Mouse (Mus musculus) liver, embryonic 16.5 days (tissue): ENCODE measurements at regions not wholly inside any gene's neighbourhood (a gene's known extent, or its start where the extent isn't known, plus 50 kb on each side); places are given as distances from the start of the nearest gene placed in this dataset.

Experiments used
- ATAC-seq: fragments of 200-750 bp; cut with Nextera tagmentation; 2 replicates; pipeline ENCODE4 v1.8.0; 2017; ENCODE audit warnings: low read depth, mild to moderate bottlenecking, moderate number of reproducible peaks, moderate library complexity
- H3K27ac ChIP-seq: fragments of 300-500 bp; sonication (generic); 2 replicates; pipeline ENCODE4 v1.5.1; 2014; ENCODE audit warnings: mild to moderate bottlenecking, low read length
- H3K27me3 ChIP-seq: fragments of 300-500 bp; sonication (generic); 2 replicates; pipeline ENCODE4 v1.6.1; 2014; ENCODE audit warnings: low read depth, low read length, mixed read lengths; ENCODE audit not compliant: control insufficient read depth, insufficient read depth
- H3K36me3 ChIP-seq: fragments of 300-500 bp; sonication (generic); 2 replicates; pipeline ENCODE4 v1.6.1; 2014; ENCODE audit warnings: mild to moderate bottlenecking; ENCODE audit not compliant: control insufficient read depth, insufficient read depth
- H3K4me1 ChIP-seq: fragments of 300-500 bp; sonication (generic); 2 replicates; pipeline ENCODE4 v1.6.1; 2014; ENCODE audit warnings: low read depth, low read length, mixed read lengths; ENCODE audit not compliant: control insufficient read depth
- H3K4me2 ChIP-seq: fragments of 300-500 bp; sonication (generic); 2 replicates; pipeline ENCODE4 v1.6.1; 2014; ENCODE audit warnings: low read depth, low read length, mixed read lengths
- H3K4me3 ChIP-seq: fragments of 300-500 bp; sonication (generic); 2 replicates; pipeline ENCODE4 v1.5.1; 2014; ENCODE audit warnings: low read depth, mild to moderate bottlenecking, low read length
- H3K9ac ChIP-seq: fragments of 300-500 bp; sonication (generic); 2 replicates; pipeline ENCODE4 v1.6.1; 2014; ENCODE audit warnings: low read depth, low read length
- H3K9me3 ChIP-seq: fragments of 300-500 bp; sonication (generic); replicated peaks from 2 replicates; pipeline ENCODE4 v1.6.1; 2016; ENCODE audit warnings: low read length; ENCODE audit not compliant: control insufficient read depth
- WGBS: fragments of 180-500 bp; shearing (Covaris S2); extraction: QIAGEN DNeasy Blood & Tissue Kit; methylation state at CpG from one replicate; pipeline ENCODE4 v1.1.7; 2014; ENCODE audit not compliant: insufficient replicate concordance; 5-methylcytosine and 5-hydroxymethylcytosine counted together

- ATAC-seq = no peak
- Histone ChIP-seq H3K27me3 (no peaks in the 10 kb centered on the region), H3K4me1 (no peaks in the 10 kb centered on the region), H3K27ac (no peak overlapping the region), H3K4me2 (no peak overlapping the region), H3K4me3 (no peak overlapping the region), H3K36me3 (no peaks in the 10 kb centered on the region), H3K9me3 (no peaks in the 10 kb centered on the region), H3K9ac (no peak overlapping the region)
- 25% methylated on average over 4 of the region's 4 CpGs for WGBS
These were observed 61.6 kb downstream of the Gm10295 start for GRCm38 (mm10) chr7:71289702-71290101.

- no peak overlapping the region for H3K27ac ChIP-seq
- H3K9ac ChIP-seq = no peak overlapping the region
- H3K4me2 ChIP-seq = no peak overlapping the region
- H3K9me3 ChIP-seq = no peaks in the 10 kb centered on the region
- H3K4me3 ChIP-seq = no peak overlapping the region
- WGBS = 52% methylated on average over 5 of the region's 5 CpGs
- H3K27me3 ChIP-seq = no peaks in the 10 kb centered on the region
- ATAC-seq = no peak
- H3K36me3 ChIP-seq = no peaks in the 10 kb centered on the region
- no peaks in the 10 kb centered on the region for H3K4me1 ChIP-seq
These were observed 62.0 kb downstream of the Gm10295 start for GRCm38 (mm10) chr7:71289266-71289665.

GRCm38 (mm10) chr7:71287441-71287840 is 63.8 kb downstream of the Gm10295 start:
- no peaks in the 10 kb centered on the region for H3K36me3 ChIP-seq
- no peak overlapping the region for H3K4me3 ChIP-seq
- ATAC-seq = no peak
- H3K27me3 ChIP-seq = no peaks in the 10 kb centered on the region
- no peak overlapping the region for H3K4me2 ChIP-seq
- no peaks in the 10 kb centered on the region for H3K9me3 ChIP-seq
- H3K27ac ChIP-seq = no peak overlapping the region
- no peak overlapping the region for H3K9ac ChIP-seq
- no peaks in the 10 kb centered on the region for H3K4me1 ChIP-seq
- 59% methylated on average over 7 of the region's 7 CpGs for WGBS

- H3K9ac ChIP-seq = no peak overlapping the region
- H3K9me3 ChIP-seq = no peaks in the 10 kb centered on the region
- H3K4me2 ChIP-seq = no peak overlapping the region
- no peak overlapping the region for H3K4me3 ChIP-seq
- no peaks in the 10 kb centered on the region for H3K27me3 ChIP-seq
- H3K36me3 ChIP-seq = no peaks in the 10 kb centered on the region
- ATAC-seq = no peak
- no peaks in the 10 kb centered on the region for H3K4me1 ChIP-seq
- H3K27ac ChIP-seq = no peak overlapping the region
These were observed 67.0 kb downstream of the Gm10295 start for GRCm38 (mm10) chr7:71284246-71284645.

- WGBS = 40% methylated on average over 3 of the region's 3 CpGs
- no peaks in the 10 kb centered on the region for H3K27me3 ChIP-seq
- H3K4me1 ChIP-seq = no peaks in the 10 kb centered on the region
- H3K27ac ChIP-seq = no peak overlapping the region
- ATAC-seq = no peak
- H3K9ac ChIP-seq = no peak overlapping the region
- H3K9me3 ChIP-seq = no peaks in the 10 kb centered on the region
- H3K4me3 ChIP-seq = no peak overlapping the region
- H3K36me3 ChIP-seq = no peaks in the 10 kb centered on the region
- no peak overlapping the region for H3K4me2 ChIP-seq
These were observed 67.9 kb downstream of the Gm10295 start for GRCm38 (mm10) chr7:71283419-71283818.

GRCm38 (mm10) chr7:71266101-71266500 is 85.2 kb downstream of the Gm10295 start:
- H3K4me3 ChIP-seq = no peak overlapping the region
- ATAC-seq = no peak
- no peak overlapping the region for H3K4me2 ChIP-seq
- H3K9me3 ChIP-seq = no peaks in the 10 kb centered on the region
- H3K9ac ChIP-seq = no peak overlapping the region
- H3K27me3 ChIP-seq = no peaks in the 10 kb centered on the region
- 74% methylated on average over 8 of the region's 8 CpGs for WGBS
- no peaks in the 10 kb centered on the region for H3K4me1 ChIP-seq
- no peaks in the 10 kb centered on the region for H3K36me3 ChIP-seq
- no peak overlapping the region for H3K27ac ChIP-seq

GRCm38 (mm10) chr7:71264115-71264514 is 87.2 kb downstream of the Gm10295 start:
- no peak overlapping the region for H3K4me3 ChIP-seq
- H3K36me3 ChIP-seq = no peaks in the 10 kb centered on the region
- no peak overlapping the region for H3K27ac ChIP-seq
- no peak overlapping the region for H3K9ac ChIP-seq
- no peaks in the 10 kb centered on the region for H3K27me3 ChIP-seq
- H3K4me2 ChIP-seq = no peak overlapping the region
- H3K9me3 ChIP-seq = no peaks in the 10 kb centered on the region
- WGBS = 49% methylated on average over 1 of the region's 1 CpGs
- H3K4me1 ChIP-seq = no peaks in the 10 kb centered on the region
- no peak for ATAC-seq

GRCm38 (mm10) chr7:71249669-71250068 is 101.6 kb downstream of the Gm10295 start:
- H3K4me3 ChIP-seq = no peak overlapping the region
- H3K9me3 ChIP-seq = no peaks in the 10 kb centered on the region
- no peaks in the 10 kb centered on the region for H3K36me3 ChIP-seq
- no peak overlapping the region for H3K27ac ChIP-seq
- ATAC-seq = no peak
- H3K27me3 ChIP-seq = no peaks in the 10 kb centered on the region
- WGBS = 42% methylated on average over 2 of the region's 2 CpGs
- no peak overlapping the region for H3K9ac ChIP-seq
- no peaks in the 10 kb centered on the region for H3K4me1 ChIP-seq
- H3K4me2 ChIP-seq = no peak overlapping the region

GRCm38 (mm10) chr7:71249216-71249615 is 102.1 kb downstream of the Gm10295 start:
- no peak overlapping the region for H3K27ac ChIP-seq
- ATAC-seq = no peak
- no peak overlapping the region for H3K4me3 ChIP-seq
- no peaks in the 10 kb centered on the region for H3K36me3 ChIP-seq
- no peaks in the 10 kb centered on the region for H3K9me3 ChIP-seq
- no peak overlapping the region for H3K9ac ChIP-seq
- no peak overlapping the region for H3K4me2 ChIP-seq
- 50% methylated on average over 5 of the region's 5 CpGs for WGBS
- H3K4me1 ChIP-seq = no peaks in the 10 kb centered on the region
- no peaks in the 10 kb centered on the region for H3K27me3 ChIP-seq

GRCm38 (mm10) chr7:71247922-71248321 is 103.4 kb downstream of the Gm10295 start:
- H3K9ac ChIP-seq = no peak overlapping the region
- no peak overlapping the region for H3K4me3 ChIP-seq
- ATAC-seq = no peak
- no peaks in the 10 kb centered on the region for H3K36me3 ChIP-seq
- no peaks in the 10 kb centered on the region for H3K27me3 ChIP-seq
- H3K27ac ChIP-seq = no peak overlapping the region
- WGBS = 46% methylated on average over 5 of the region's 5 CpGs
- H3K4me1 ChIP-seq = no peaks in the 10 kb centered on the region
- no peak overlapping the region for H3K4me2 ChIP-seq
- no peaks in the 10 kb centered on the region for H3K9me3 ChIP-seq
